Mouse (Mus musculus): ENCODE results near the gene Gm28043. TPM values are rescaled to one million over a fixed set of nuclear protein-coding genes. Genes with fewer than 3 reads are reported as not detected.
"Not testable (repeated sequence)": the region's sequence is repeated elsewhere in the genome, so short reads cannot be mapped to it uniquely, and the experiment has no call there.

Gm28043 gene
- total RNA-seq, 2 experiments from 2014 or later: 2.6 to 5.0 TPM

- DNase-seq (ENCODE audit: extremely low spot score in 1 of 2, low spot score in 1 of 2): no peak
Observed at GRCm38 (mm10) chr17:29706981-29707545, 92.4 kb downstream of the Gm28043 start.

GRCm38 (mm10) chr17:29708783-29709182 is 94.1 kb downstream of the Gm28043 start:
- DNase-seq (ENCODE audit: extremely low spot score in 1 of 2, low spot score in 1 of 2): no peak

DNA sequence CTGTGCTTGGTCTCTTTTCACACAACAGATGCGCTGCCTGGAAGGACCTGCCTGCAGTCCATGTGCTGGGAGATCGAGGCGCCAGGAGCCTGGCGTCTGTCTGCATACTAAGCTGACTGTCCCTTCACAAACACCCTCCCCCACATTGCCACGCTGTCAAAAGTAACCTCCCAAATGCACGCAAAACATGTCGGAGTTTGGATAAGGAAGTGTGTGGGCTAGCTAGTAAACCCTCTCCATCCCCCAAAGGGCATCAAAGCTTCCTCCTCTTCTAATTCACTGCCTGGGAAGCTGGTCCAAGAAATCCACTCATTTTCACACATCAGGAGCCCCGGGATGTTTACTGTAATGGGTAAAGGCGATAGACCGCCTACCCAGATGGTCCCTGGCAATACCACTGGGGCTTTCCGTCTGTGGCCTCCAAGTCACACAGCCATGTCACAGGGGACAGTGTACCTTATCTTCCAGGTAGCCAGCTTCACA is 95.9 kb downstream of the Gm28043 start:
- no peak for DNase-seq (ENCODE audit: extremely low spot score in 1 of 2, low spot score in 1 of 2)

- no peak for DNase-seq (ENCODE audit: extremely low spot score in 1 of 2, low spot score in 1 of 2)
Observed at GRCm38 (mm10) chr17:29711076-29711744, 96.5 kb downstream of the Gm28043 start.

- DNase-seq (ENCODE audit: extremely low spot score in 1 of 2, low spot score in 1 of 2): no peak
Observed at GRCm38 (mm10) chr17:29711745-29712431, 97.2 kb downstream of the Gm28043 start.

DNA sequence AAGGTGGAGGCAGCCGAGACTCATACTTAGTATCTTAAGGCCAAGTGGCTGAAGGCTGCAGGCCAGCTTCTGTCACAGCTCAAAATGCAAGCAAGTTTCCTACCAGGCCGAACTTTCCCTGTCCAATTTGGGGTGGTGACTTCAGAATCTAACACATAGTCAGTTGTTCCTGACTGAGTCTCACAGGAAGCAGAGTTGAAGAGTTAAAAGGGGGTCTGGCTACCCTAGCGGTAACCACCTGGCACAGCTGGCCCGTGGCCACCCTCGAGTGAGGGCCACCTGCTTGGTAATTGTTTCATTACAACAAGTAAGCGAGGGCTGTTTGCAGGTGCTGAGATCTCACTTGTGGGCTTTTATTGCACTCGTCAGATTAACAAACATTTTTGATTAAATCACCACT is 97.9 kb downstream of the Gm28043 start:
- DNase-seq (ENCODE audit: extremely low spot score in 1 of 2, low spot score in 1 of 2): no peak

DNA sequence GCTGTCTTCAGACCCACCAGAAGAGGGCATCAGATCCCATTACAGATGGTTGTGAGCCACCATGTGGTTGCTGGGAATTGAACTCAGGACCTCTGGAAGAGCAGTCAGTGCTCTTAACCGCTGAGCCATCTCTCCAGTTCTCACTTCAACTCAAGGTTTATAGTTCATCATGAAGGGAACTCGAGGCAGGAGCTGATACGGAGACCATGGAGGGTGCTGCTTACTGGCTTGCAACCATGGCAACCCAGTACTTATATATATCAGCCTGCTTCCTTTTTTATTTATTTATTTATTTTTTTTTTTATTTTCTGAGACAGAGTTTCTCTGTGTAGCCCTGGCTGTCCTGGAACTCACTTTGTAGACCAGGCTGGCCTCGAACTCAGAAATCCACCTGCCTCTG is 99.1 kb downstream of the Gm28043 start:
- not testable (repeated sequence) for DNase-seq (ENCODE audit: extremely low spot score in 1 of 2, low spot score in 1 of 2)

GRCm38 (mm10) chr17:29716732-29717445 is 102.2 kb downstream of the Gm28043 start, which contains the start of gene Ccdc167:
Gene Ccdc167 (minus strand): TSS chr17:29717044.
- peak; percentile 93 for DNase-seq (ENCODE audit: extremely low spot score in 1 of 2, low spot score in 1 of 2)

DNA sequence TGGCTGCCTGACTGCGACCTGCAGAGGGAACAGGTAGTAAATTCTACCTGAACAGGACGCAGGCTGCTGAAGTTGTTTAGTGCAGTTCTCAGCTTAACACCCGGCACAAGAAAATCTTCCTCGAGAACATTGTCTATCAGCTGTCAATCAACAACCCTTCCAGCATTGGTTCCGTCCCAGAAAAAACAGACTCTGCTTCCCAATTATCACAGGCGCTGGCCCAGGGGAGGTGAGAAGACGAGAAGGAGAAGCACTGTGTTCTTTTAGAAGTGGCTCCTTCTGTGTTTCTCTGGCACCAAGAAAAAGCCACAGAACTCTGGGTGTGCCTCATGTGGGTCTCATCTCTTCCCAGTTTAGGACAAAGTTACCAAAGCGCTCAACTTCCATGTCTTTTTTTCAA is 104.0 kb downstream of the Gm28043 start:
- no peak for DNase-seq (ENCODE audit: extremely low spot score in 1 of 2, low spot score in 1 of 2)

GRCm38 (mm10) chr17:29719628-29720575 is 105.2 kb downstream of the Gm28043 start:
- DNase-seq (ENCODE audit: extremely low spot score in 1 of 2, low spot score in 1 of 2): no peak

DNA sequence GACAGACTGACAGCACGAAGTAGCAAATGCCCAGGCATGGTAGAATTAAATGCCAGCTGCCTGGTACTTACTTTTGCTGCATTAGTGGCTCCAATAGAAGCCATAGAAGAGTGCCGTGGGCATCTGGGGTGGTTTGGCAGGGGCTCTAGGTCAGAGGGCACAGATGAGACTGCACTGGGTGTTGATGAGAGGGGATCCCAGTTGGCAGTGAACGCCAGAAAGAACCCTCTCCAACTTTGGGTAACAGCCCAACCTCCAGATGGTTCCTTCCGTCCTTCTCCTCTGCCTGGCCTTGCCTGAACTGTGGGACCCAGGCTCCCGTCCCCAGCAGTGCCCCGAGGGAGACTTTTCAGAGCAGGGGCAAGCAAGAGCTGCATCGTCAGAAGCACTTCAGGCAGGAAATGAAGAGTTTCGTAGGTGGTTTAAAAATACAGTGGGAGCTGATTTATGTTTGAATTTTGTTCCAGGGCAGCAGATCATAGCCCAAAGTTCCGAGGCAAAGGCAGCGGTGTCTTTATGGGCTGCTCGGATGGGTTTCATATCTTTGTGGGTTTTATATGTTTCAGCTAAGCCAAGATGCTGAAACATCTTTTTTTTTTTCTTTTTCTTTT is 106.2 kb downstream of the Gm28043 start:
- DNase-seq (ENCODE audit: extremely low spot score in 1 of 2, low spot score in 1 of 2): no peak

GRCm38 (mm10) chr17:29724610-29725009 is 109.9 kb downstream of the Gm28043 start:
- DNase-seq (ENCODE audit: extremely low spot score in 1 of 2, low spot score in 1 of 2): no peak

DNA sequence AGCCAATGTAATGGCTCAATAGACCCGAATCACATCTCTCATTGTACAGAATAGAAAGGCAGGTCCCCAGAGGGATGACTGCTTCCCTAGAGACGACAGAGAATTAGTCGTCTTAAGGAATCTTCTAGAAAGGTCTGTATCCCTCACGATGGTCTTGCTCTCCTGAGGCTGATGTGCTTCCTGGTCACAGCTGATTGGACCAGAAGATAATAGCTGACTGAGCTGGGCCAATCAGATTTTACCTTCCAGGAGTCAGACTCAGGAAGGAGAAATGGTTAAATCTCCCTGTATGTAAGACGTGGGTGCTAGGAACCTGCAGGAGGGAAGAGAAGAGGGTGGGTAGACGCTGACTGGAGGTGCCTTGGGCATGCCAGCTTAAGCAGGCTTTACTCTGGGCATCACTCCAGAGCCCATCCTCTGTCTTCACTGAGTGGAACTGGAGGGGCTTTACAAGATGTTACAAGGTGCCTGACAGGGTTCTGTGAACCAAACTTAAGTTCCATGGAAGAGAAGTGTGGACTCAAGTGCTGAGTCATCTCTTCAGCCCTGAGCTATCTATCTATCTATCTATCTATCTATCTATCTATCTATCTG is 110.4 kb downstream of the Gm28043 start:
- no peak for DNase-seq (ENCODE audit: extremely low spot score in 1 of 2, low spot score in 1 of 2)

DNA sequence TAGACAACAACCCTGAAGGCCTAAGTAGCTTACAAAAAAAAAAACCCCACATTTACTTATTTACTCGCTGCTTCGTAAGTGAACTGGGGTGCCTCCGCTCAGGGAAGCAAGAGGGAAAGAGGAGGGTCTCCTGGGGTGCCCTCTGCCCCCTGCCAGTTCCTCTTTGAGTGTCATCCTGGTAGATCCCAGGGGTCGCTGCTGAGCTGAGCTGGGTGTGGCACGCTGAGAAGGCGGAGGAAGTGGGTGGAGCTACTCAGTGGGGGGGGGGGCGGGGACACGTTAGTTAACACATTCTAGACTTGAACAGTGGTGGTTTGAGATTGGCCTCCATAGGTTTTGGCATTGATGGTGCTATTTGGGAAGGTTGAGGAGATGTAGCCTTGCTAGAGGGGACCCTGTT is 113.4 kb downstream of the Gm28043 start:
- no peak for DNase-seq (ENCODE audit: extremely low spot score in 1 of 2, low spot score in 1 of 2)

- DNase-seq (ENCODE audit: extremely low spot score in 1 of 2, low spot score in 1 of 2): no peak
Observed at GRCm38 (mm10) chr17:29730510-29731265, 116.0 kb downstream of the Gm28043 start.

DNA sequence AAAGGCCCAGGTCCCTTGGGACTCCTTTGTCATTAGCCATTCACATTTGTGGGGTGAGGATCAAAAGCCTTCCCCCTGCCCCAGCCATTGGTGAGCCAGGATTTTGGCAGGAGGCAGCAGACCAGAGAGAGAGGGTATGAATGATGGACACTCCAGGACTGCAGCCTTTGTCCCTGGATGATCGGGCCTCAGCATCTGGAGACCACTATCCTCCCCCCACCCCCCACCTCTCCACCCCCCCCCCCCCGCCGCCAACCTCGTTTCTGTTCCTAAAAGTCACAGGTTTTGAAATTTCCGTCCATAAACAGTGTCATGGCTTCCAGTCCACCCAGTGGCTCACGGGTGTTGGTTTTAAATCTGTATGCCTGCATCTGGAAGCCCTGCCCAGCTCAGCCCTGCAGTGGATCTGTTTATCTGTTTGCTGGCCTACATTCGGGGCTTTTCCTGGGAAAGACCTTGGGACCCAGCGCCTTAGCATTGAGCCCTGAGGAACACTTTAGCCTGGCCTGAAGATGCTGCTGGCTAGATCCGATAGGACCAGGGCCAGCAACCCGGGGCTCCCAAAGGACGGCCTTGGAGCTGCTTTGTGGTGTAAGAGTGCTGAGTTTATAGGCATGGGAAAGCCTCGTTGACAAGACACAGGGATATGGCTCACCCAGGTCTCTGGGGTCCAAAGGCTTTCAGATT is 116.7 kb downstream of the Gm28043 start:
- no peak for DNase-seq (ENCODE audit: extremely low spot score in 1 of 2, low spot score in 1 of 2)

DNA sequence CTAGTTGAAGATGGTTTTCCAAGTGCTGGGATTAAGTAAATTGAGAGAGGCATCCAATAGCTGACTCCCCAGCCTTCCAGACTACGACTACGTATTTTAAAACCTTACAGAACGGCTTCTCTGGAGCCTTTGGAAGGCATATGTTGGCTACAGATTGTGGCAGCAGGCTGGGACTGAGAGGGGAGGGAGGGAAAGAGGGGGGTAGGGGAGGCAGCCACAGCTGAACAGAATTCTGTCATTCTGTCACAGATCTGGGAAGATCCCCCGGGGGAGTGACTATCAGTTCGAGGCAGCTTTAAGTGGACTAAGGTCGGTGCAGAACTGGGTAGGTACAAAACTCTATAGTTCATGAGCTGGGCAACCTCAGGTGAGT is 117.3 kb downstream of the Gm28043 start:
- DNase-seq (ENCODE audit: extremely low spot score in 1 of 2, low spot score in 1 of 2): peak; percentile 42 to 45

GRCm38 (mm10) chr17:29732522-29732921 is 117.8 kb downstream of the Gm28043 start:
- no peak for DNase-seq (ENCODE audit: extremely low spot score in 1 of 2, low spot score in 1 of 2)
